Mouse (Mus musculus) ES-Bruce4 (cell line): ENCODE results near the gene 1700123O20Rik.

Experiments used
- CTCF ChIP-seq: IDR thresholded peaks from one replicate; pipeline ENCODE4 v1.8.1; 2011; ENCODE audit warnings: low read depth, low read length
- POLR2A ChIP-seq: IDR thresholded peaks from one replicate; pipeline ENCODE4 v1.8.1; 2011; ENCODE audit warnings: low read length; ENCODE audit not compliant: insufficient read depth

- TF ChIP-seq POLR2A (no peak), CTCF (peak; percentile 75)
Measured at GRCm38 (mm10) chr14:54641305-54641969, 44.6 kb upstream of the 1700123O20Rik start, which contains the start of gene Cdh24.
